Mouse (Mus musculus): ENCODE measurements around the gene Itgb6. TPM values are rescaled to one million over a fixed set of nuclear protein-coding genes. Genes with fewer than 3 reads are reported as not detected.
A peak's percentile ranks its signal among the peaks of the same experiment; 100 is the strongest.

The Itgb6 gene
- polyA plus RNA-seq, 1 experiment from 2014 or later, result 12.6 TPM

GRCm38 (mm10) chr2:60730929-60731328 lies 8.5 kb upstream of the Itgb6 start:
- peaks cover 6% of the 10 kb centered on the region; the same call in 1 of the 2 replicates for H3K4me1 ChIP-seq (ENCODE audit: control insufficient read depth, insufficient read depth, low read length)
- WGBS, result 67% methylated on average over 6 of the region's 6 CpGs
- H3K4me2 ChIP-seq (ENCODE audit: low read depth, low read length), result no peak overlapping the region
- no peak overlapping the region for H3K27ac ChIP-seq (ENCODE audit: low read length)
- no peaks in the 10 kb centered on the region for H3K27me3 ChIP-seq (replicated peaks; ENCODE audit: control insufficient read depth, insufficient read depth, low read length)
- no peak overlapping the region for H3K9ac ChIP-seq (ENCODE audit: low read depth, low read length)
- no peaks in the 10 kb centered on the region for H3K9me3 ChIP-seq (ENCODE audit: control insufficient read depth, low read length)
- no peaks in the 10 kb centered on the region for H3K36me3 ChIP-seq (ENCODE audit: control insufficient read depth, insufficient read depth, low read length)
- no peak for ATAC-seq
- no peak overlapping the region for H3K4me3 ChIP-seq (ENCODE audit: low read length)

GRCm38 (mm10) chr2:60730024-60730423 lies 7.6 kb upstream of the Itgb6 start:
- 37% methylated on average over 3 of the region's 3 CpGs for WGBS
- Histone ChIP-seq H3K36me3 (ENCODE audit: control insufficient read depth, insufficient read depth, low read length) (no peaks in the 10 kb centered on the region), H3K4me3 (ENCODE audit: low read length) (no peak overlapping the region), H3K9me3 (ENCODE audit: control insufficient read depth, low read length) (no peaks in the 10 kb centered on the region), H3K4me2 (ENCODE audit: low read depth, low read length) (no peak overlapping the region), H3K27me3 (replicated peaks; ENCODE audit: control insufficient read depth, insufficient read depth, low read length) (no peaks in the 10 kb centered on the region), H3K4me1 (ENCODE audit: control insufficient read depth, insufficient read depth, low read length) (peaks cover 6% of the 10 kb centered on the region; the same call in 1 of the 2 replicates), H3K9ac (ENCODE audit: low read depth, low read length) (no peak overlapping the region), H3K27ac (ENCODE audit: low read length) (no peak overlapping the region; the same call in 1 of the 2 replicates)
- no peak for ATAC-seq

- no peaks in the 10 kb centered on the region for H3K9me3 ChIP-seq (ENCODE audit: control insufficient read depth, low read length)
- H3K27ac ChIP-seq (ENCODE audit: low read length), result 0 out of 2 replicates have a peak overlapping the region, but pooled peaks have one; percentile 8
- ATAC-seq, result peak; percentile 44; the same call in 1 of the 2 replicates
- peaks cover 6% of the 10 kb centered on the region; the same call in 1 of the 2 replicates for H3K4me1 ChIP-seq (ENCODE audit: control insufficient read depth, insufficient read depth, low read length)
- no peak overlapping the region for H3K9ac ChIP-seq (ENCODE audit: low read depth, low read length)
- H3K4me3 ChIP-seq (ENCODE audit: low read length), result no peak overlapping the region
- no peak overlapping the region for H3K4me2 ChIP-seq (ENCODE audit: low read depth, low read length)
- no peaks in the 10 kb centered on the region for H3K27me3 ChIP-seq (replicated peaks; ENCODE audit: control insufficient read depth, insufficient read depth, low read length)
- H3K36me3 ChIP-seq (ENCODE audit: control insufficient read depth, insufficient read depth, low read length), result no peaks in the 10 kb centered on the region
- WGBS, result 49% methylated on average over 10 of the region's 10 CpGs
Measured at GRCm38 (mm10) chr2:60728902-60729585, 6.6 kb upstream of the Itgb6 start.

- no peak overlapping the region for H3K27ac ChIP-seq (ENCODE audit: low read length)
- no peak overlapping the region for H3K9ac ChIP-seq (ENCODE audit: low read depth, low read length)
- no peaks in the 10 kb centered on the region for H3K9me3 ChIP-seq (ENCODE audit: control insufficient read depth, low read length)
- no peak for ATAC-seq
- no peaks in the 10 kb centered on the region for H3K36me3 ChIP-seq (ENCODE audit: control insufficient read depth, insufficient read depth, low read length)
- no peak overlapping the region for H3K4me2 ChIP-seq (ENCODE audit: low read depth, low read length)
- H3K4me1 ChIP-seq (ENCODE audit: control insufficient read depth, insufficient read depth, low read length), result peaks cover 11% of the 10 kb centered on the region; the same call in 1 of the 2 replicates
- H3K27me3 ChIP-seq (replicated peaks; ENCODE audit: control insufficient read depth, insufficient read depth, low read length), result no peaks in the 10 kb centered on the region
- 81% methylated on average over 2 of the region's 2 CpGs for WGBS
- H3K4me3 ChIP-seq (ENCODE audit: low read length), result no peak overlapping the region
Measured at GRCm38 (mm10) chr2:60724660-60725059, 2.2 kb upstream of the Itgb6 start.

- Histone ChIP-seq H3K9me3 (ENCODE audit: control insufficient read depth, low read length) (no peaks in the 10 kb centered on the region), H3K4me2 (ENCODE audit: low read depth, low read length) (no peak overlapping the region), H3K36me3 (ENCODE audit: control insufficient read depth, insufficient read depth, low read length) (no peaks in the 10 kb centered on the region), H3K4me1 (ENCODE audit: control insufficient read depth, insufficient read depth, low read length) (peaks cover 6% of the 10 kb centered on the region; the same call in 1 of the 2 replicates), H3K4me3 (ENCODE audit: low read length) (no peak overlapping the region), H3K27ac (ENCODE audit: low read length) (no peak overlapping the region), H3K9ac (ENCODE audit: low read depth, low read length) (no peak overlapping the region), H3K27me3 (replicated peaks; ENCODE audit: control insufficient read depth, insufficient read depth, low read length) (no peaks in the 10 kb centered on the region)
- no peak for ATAC-seq
- WGBS, result 82% methylated on average over 3 of the region's 3 CpGs
Measured at GRCm38 (mm10) chr2:60722967-60723366, 524 bp upstream of the Itgb6 start.

- no peak for ATAC-seq
- 25% methylated on average over 5 of the region's 5 CpGs for WGBS
- Histone ChIP-seq H3K4me2 (ENCODE audit: low read depth, low read length) (no peak overlapping the region), H3K27ac (ENCODE audit: low read length) (no peak overlapping the region), H3K9me3 (ENCODE audit: control insufficient read depth, low read length) (no peaks in the 10 kb centered on the region), H3K27me3 (replicated peaks; ENCODE audit: control insufficient read depth, insufficient read depth, low read length) (no peaks in the 10 kb centered on the region), H3K4me3 (ENCODE audit: low read length) (no peak overlapping the region), H3K36me3 (ENCODE audit: control insufficient read depth, insufficient read depth, low read length) (no peaks in the 10 kb centered on the region), H3K9ac (ENCODE audit: low read depth, low read length) (no peak overlapping the region), H3K4me1 (ENCODE audit: control insufficient read depth, insufficient read depth, low read length) (peaks cover 11% of the 10 kb centered on the region; the same call in 1 of the 2 replicates)
Measured at GRCm38 (mm10) chr2:60720906-60721305, 1.5 kb downstream of the Itgb6 start.

GRCm38 (mm10) chr2:60720205-60720604 lies 2.2 kb downstream of the Itgb6 start:
- WGBS, result 63% methylated on average over 8 of the region's 8 CpGs
- Histone ChIP-seq H3K27ac (ENCODE audit: low read length) (no peak overlapping the region), H3K4me3 (ENCODE audit: low read length) (no peak overlapping the region), H3K9me3 (ENCODE audit: control insufficient read depth, low read length) (no peaks in the 10 kb centered on the region), H3K27me3 (replicated peaks; ENCODE audit: control insufficient read depth, insufficient read depth, low read length) (no peaks in the 10 kb centered on the region), H3K36me3 (ENCODE audit: control insufficient read depth, insufficient read depth, low read length) (no peaks in the 10 kb centered on the region), H3K9ac (ENCODE audit: low read depth, low read length) (0 out of 2 replicates have a peak overlapping the region, but pooled peaks have one; percentile 10), H3K4me2 (ENCODE audit: low read depth, low read length) (no peak overlapping the region), H3K4me1 (ENCODE audit: control insufficient read depth, insufficient read depth, low read length) (peaks cover 11% of the 10 kb centered on the region; the same call in 1 of the 2 replicates)
- ATAC-seq, result no peak

GRCm38 (mm10) chr2:60717348-60717747 lies 5.1 kb downstream of the Itgb6 start:
- WGBS, result 69% methylated on average over 13 of the region's 13 CpGs
- H3K9me3 ChIP-seq (ENCODE audit: control insufficient read depth, low read length), result no peaks in the 10 kb centered on the region
- peaks cover 16% of the 10 kb centered on the region; the same call in 1 of the 2 replicates for H3K4me1 ChIP-seq (ENCODE audit: control insufficient read depth, insufficient read depth, low read length)
- H3K9ac ChIP-seq (ENCODE audit: low read depth, low read length), result no peak overlapping the region
- H3K4me3 ChIP-seq (ENCODE audit: low read length), result no peak overlapping the region
- H3K36me3 ChIP-seq (ENCODE audit: control insufficient read depth, insufficient read depth, low read length), result no peaks in the 10 kb centered on the region
- no peak overlapping the region for H3K27ac ChIP-seq (ENCODE audit: low read length)
- no peaks in the 10 kb centered on the region for H3K27me3 ChIP-seq (replicated peaks; ENCODE audit: control insufficient read depth, insufficient read depth, low read length)
- no peak overlapping the region for H3K4me2 ChIP-seq (ENCODE audit: low read depth, low read length)
- no peak for ATAC-seq

- Histone ChIP-seq H3K4me1 (ENCODE audit: control insufficient read depth, insufficient read depth, low read length) (peaks cover 16% of the 10 kb centered on the region; the same call in 1 of the 2 replicates), H3K4me3 (ENCODE audit: low read length) (no peak overlapping the region), H3K27me3 (replicated peaks; ENCODE audit: control insufficient read depth, insufficient read depth, low read length) (no peaks in the 10 kb centered on the region), H3K9ac (ENCODE audit: low read depth, low read length) (no peak overlapping the region), H3K27ac (ENCODE audit: low read length) (no peak overlapping the region), H3K4me2 (ENCODE audit: low read depth, low read length) (no peak overlapping the region), H3K36me3 (ENCODE audit: control insufficient read depth, insufficient read depth, low read length) (no peaks in the 10 kb centered on the region), H3K9me3 (ENCODE audit: control insufficient read depth, low read length) (no peaks in the 10 kb centered on the region)
- peak; percentile 75 for ATAC-seq
Measured at GRCm38 (mm10) chr2:60716549-60716948, 5.9 kb downstream of the Itgb6 start.

Data from intestine, embryonic 16.5 days (tissue).